Mouse (Mus musculus): Measurements from ENCODE around the gene Apol9a.

Apol9a gene

DNA sequence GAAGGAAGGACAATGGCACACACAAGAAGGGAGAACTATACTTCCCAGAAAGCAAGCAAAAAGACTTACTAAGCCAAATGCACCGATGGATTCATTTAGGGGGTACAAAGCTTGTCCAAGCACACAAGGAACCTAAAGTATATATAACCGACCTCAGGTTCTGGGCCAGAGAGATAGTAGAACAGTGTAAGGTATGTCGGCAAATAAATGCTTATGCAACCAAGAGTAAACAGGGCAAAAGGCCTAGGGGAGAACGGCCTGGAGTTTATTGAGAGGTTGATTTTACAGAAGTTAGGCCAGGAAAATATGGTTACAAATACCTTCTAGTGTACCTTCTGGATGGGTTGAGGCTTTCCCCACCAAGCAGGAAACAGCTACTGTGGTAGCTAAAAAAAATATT is 33.5 kb downstream of the Apol9a start:
- DNase-seq (ENCODE audit: low read depth, low spot score) = no peak

GRCm38 (mm10) chr15:77376920-77377319 is 34.0 kb downstream of the Apol9a start:
- no peak for DNase-seq (ENCODE audit: low read depth, low spot score)

DNA sequence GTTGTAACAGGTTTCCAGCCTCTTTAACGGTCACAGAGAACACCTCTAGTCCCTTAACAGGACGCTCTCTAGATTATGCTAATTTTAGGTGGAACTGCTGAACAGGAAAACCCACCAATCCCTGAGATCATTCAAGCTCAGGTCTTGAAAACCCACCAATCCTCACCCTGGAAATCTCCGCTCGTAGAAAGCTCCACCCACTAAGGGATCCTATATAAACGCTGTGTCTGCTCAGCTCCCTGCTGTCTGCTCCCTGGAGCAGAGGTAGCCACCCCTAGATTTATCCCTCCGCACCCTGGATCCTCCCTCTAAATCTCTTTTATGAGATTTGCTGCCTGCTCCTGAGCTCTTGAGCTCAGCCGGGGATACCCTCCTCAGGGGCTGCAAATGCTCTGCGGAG is 40.3 kb downstream of the Apol9a start:
- no peak for DNase-seq (ENCODE audit: low read depth, low spot score)

DNA sequence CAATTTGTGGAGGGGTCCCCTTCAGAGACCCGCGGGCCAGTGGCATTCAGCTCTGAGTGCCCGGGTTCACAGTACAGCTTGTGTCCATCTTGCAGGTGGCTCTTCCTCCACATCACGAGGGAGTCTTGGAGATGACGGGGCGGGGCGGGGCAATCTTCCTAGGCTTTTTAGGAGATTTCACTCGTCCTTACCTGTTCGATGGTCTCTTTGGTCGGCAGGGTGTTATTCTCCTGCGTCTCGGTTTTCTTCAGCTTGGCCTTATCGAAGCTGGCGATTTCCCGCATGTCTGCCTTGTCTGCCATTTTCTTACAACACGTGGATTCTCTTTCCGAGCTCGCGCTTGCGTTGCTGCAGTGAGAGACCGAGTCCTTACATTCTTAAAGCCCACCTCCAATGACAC is 41.0 kb downstream of the Apol9a start:
- no peak for DNase-seq (ENCODE audit: low read depth, low spot score)

DNA sequence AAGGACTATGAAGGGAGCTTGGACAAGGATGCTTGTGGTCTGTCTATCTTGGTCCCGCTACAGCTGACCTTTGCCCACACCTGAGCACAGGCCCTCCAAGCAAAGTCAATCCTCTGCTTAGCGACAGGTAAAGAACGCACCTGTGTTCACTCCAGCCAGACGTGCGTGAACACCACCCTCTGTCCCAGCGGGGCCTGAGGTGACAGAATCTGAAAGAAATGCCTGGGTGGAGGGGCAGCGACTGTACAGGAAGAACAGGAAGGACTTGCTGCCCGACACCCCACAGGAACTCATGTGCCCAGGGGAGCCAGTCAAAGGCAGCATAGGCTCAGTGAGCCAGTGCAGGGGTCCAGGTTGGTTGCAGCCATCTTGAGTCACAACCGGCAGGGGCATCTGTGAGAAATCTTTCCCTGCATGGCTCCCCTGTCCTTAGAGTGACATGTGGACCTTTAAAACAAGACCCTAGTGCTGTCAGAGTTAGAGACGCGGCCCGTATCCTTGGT is 42.1 kb downstream of the Apol9a start:
- no peak for DNase-seq (ENCODE audit: low read depth, low spot score)

- peak; percentile 57 for DNase-seq (ENCODE audit: low read depth, low spot score)
These were observed 42.8 kb downstream of the Apol9a start for GRCm38 (mm10) chr15:77368148-77368547.

DNA sequence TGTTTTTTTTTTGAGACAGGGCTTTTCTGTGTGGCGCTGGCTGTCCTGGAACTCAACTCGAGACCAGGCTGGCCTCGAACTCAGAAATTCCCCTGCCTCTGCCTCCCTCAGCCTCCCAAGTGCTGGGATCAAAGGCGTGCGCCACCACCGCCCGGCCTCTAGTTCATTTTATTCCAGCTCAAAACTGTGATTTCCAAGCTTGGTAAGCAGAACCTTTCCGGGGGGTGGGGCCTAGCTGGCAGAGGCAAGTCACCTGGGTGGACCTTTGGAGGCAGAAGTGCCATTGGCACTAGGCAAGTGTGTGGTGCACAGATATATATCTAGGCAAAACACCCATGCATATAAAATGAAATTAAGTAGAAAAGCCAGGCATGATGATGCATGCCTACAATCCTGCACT is 43.4 kb downstream of the Apol9a start:
- no peak for DNase-seq (ENCODE audit: low read depth, low spot score)

DNA sequence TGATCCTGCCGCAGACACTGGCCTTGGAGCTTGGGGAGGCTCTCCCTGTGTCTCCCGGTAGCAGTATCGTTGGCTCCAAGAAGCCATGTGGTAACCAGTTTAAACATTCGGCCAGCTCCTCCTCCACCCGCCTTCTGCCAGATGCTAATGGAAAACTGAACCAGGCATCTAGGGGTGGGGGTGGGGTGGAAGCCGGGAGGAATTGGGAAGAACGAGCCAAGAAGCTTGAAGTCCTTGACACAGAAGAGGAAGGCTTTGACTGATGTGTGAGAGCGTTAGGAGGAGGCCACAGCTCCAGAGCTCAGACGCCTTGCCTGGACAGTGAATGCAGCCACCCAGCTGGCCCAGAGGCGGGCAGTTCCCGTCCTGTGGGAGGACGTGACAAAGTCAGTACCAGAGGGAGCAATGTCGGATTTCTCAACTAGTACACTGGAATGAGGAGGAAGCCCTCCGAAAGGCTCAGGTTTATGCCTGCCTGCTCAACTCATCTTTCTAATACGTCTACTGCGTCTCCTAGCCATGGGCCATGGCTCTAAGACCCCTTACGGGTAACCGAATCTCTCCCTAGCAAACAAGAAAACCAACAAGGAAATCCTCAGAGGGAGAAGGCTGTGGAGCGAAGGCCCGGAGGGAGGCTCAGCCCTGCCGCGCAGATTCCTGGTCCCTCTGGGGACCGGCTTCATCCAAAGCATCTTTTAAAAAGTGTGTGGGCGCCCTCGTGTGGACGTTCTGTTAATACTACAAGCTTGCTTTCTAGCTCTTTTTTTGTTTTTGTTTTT is 44.0 kb downstream of the Apol9a start:
- DNase-seq (ENCODE audit: low read depth, low spot score) = peak; percentile 45

- DNase-seq (ENCODE audit: low read depth, low spot score) = no peak
These were observed 45.0 kb downstream of the Apol9a start for GRCm38 (mm10) chr15:77365700-77366570.

DNA sequence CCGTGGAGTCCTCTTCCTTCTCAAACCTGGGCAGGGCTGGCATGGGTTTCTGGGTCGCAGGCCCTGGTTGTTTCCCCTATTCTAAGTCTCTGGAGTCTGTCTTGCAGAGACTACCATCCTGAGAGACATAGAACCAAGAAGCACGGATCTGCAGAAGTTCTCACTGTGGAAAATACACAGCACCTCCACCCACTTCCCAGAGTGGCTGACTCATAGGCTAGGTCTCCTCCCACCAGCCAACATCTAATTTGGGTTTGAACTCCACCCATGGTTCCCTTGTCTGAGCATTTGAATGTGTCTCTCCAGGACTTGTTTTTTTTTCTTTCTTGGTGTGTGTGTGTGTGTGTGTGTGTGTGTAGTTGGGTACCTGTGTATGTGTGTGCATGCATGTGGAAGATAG is 46.9 kb downstream of the Apol9a start:
- DNase-seq (ENCODE audit: low read depth, low spot score) = no peak

DNA sequence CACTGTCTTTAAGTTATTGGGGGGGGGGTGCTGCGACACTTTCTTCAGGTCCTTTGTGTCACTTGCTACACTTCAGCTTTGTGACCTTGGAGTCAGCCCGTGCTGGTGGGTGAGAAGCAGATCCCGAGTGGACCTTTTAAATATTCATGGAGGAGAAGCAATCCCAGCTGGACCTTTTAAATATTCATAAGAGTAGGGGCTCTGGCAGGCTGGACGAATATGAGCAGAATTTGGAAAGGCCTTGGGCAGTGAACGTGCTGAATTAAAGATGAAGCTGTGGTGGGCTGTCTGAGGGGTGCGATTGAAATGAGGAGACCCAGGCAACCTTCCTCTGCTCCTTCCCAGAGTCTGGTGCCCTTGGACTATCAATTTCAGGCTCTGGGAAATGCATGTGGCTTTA is 47.4 kb downstream of the Apol9a start:
- no peak for DNase-seq (ENCODE audit: low read depth, low spot score)

GRCm38 (mm10) chr15:77362952-77363351 is 48.0 kb downstream of the Apol9a start:
- DNase-seq (ENCODE audit: low read depth, low spot score) = no peak

- DNase-seq (ENCODE audit: low read depth, low spot score) = no peak
These were observed 51.0 kb downstream of the Apol9a start for GRCm38 (mm10) chr15:77359905-77360304.

DNA sequence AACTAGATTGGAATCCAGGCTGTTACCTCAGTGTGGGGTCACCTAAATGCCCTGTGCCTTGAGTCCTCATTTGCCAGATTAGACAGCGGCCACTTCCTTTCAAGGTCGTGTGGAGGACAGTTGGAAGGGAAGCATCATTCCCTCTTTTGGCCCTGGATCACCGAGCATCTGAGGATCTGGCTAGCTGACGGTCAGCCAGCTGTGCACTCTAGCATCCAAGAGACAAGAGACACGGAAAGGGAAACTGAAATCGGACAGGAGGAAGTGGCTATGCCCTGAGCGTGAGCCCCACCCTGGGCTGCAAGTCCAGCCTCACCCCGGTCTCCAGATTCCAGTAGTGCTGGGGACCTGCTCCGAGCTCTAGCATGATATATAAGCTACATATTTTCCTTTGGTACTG is 51.4 kb downstream of the Apol9a start:
- DNase-seq (ENCODE audit: low read depth, low spot score) = no peak

- no peak for DNase-seq (ENCODE audit: low read depth, low spot score)
These were observed 51.9 kb downstream of the Apol9a start for GRCm38 (mm10) chr15:77359084-77359483.

DNA sequence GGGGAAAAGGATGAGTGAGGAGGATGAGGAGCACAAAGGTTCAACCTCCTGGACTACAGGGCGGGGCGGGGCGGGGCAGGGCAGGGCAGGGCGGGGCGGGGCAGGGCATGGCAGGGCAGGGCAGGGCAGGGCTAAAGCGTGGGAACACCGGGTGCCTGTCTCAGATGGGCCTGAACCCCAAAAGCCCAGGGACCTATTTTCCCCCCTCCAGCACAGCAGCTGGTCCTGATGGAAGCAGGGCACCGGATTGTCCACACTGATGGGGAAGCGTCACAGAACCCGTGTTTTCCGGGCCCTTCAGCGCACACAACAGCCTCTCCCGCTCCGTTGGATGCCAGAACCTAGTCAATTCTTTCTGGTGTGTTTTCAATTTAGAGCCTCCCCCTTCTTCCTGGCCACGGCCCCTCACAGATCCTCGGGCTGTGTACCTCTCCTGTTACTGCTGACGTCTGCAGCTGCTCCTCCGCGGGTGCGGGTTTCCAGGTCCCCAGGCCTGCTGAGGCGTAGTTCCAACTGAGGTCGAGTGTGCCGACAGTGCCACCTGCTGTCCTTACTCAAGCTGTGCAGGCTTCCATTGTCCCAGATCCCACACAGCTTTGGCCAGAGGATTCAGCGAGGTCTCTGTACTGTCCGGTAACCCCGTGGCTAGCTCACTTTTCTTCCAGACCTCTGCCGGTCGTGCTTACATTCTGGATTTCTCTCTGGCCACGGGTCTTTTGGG is 52.5 kb downstream of the Apol9a start:
- DNase-seq (ENCODE audit: low read depth, low spot score) = peak; percentile 45

DNA sequence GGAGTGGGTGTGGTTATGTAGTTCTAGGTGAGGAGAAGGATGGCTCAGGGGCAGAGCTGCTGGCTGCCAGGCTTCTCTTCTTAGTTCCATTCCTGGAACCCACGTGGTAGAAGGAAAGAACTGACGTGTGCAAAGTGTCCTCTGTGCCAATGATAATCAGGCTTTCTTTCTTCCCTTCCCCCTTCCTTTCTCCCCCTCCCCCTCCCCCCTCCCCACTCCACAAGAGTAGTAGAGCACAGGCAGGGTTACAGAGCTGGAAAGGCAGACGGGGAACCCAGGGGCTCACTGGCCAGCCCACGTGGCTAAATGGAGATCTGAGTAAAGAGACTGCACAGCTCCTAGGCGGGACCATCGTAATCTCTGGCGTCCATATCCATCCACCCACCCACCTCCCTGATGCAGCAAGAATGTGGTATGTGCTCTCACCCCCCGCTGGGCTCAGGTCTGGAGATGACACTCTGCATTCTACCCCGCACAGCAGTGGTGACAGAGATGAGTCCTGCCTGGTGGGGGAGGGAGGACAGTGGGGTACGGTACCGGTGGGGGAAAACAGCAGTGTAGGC is 54.6 kb downstream of the Apol9a start:
- no peak for DNase-seq (ENCODE audit: low read depth, low spot score)

DNA sequence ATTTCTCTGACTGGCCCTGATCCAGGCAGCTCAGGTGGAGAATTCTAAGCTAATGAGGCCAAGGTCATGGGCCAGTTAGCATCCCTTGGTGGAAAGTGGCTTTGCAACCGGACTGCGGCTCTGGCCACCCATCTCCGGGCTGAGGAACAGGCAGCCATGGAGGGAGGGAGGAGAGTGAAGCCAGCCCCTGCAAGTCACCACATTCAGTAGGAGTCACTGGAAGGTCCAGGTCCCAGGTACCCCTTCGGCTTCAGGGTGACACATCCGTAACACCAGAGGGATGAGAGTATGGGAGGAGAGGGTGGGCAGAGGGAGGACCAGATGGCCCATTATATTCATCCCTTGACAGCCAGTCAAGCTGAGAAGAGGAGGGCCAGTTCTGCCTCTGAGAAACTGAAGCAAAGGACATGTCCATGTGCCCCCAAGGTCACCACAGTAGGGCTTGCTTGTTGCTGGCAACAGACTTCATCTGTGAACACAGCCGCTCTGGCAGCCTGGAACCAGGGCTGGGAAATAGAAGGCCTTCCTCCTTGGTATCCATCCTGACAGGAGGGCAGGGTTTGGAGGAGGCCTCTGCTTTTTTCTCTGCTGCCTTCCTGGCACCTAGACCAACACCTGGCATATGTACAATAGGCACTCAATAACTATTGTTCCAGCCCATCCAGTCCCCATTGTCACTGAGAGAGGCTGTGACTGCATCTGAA is 55.9 kb downstream of the Apol9a start:
- DNase-seq (ENCODE audit: low read depth, low spot score) = no peak

- no peak for DNase-seq (ENCODE audit: low read depth, low spot score)
These were observed 56.5 kb downstream of the Apol9a start for GRCm38 (mm10) chr15:77354496-77354847.
